Mouse (Mus musculus): Measurements from ENCODE around the gene 1110017D15Rik. TPM values are rescaled to one million over a fixed set of nuclear protein-coding genes. Genes with fewer than 3 reads are reported as not detected.

The 1110017D15Rik gene
- total RNA-seq (2014; fragmentation: Nextera tagmentation) (7.3 and 10.5 TPM in 2 replicates), total RNA-seq (2017) (0.22 and 1.7 TPM in 2 replicates), polyA plus RNA-seq (2012) (0.08 TPM in 1 of 2 replicates, not detected in the other)

GRCm38 (mm10) chr4:41517233-41517632 is at the start of gene 1110017D15Rik:
Gene 1110017D15Rik (minus strand): TSS chr4:41517333.
- Histone ChIP-seq H3K36me3 (replicated peaks) (no peaks in the 10 kb centered on the region), H3K4me3 (ENCODE audit: low read depth, low read length) (no peak within 1 kb of the TSS), H3K9me3 (replicated peaks) (no peaks in the 10 kb centered on the region), H3K27me3 (ENCODE audit: insufficient read depth, low read length) (peaks cover 22% of the 10 kb centered on the region), H3K4me1 (ENCODE audit: insufficient read depth, low read depth, low read length) (peaks cover 2% of the 10 kb centered on the region; the same call in 1 of the 2 replicates)
- ATAC-seq (ENCODE audit: extremely low read depth, insufficient number of reproducible peaks, low FRiP score, poor library complexity, severe bottlenecking) (no peak), DNase-seq (ENCODE audit: low spot score) (no peak)
- TF ChIP-seq POLR2AphosphoS5 (IDR thresholded peaks at IDR 0.05; ENCODE audit: insufficient replicate concordance, low read depth, low read length) = no peak
- TF ChIP-seq CTCF (IDR thresholded peaks at IDR 0.05; ENCODE audit: low read depth, low read length) = no peak
- TF ChIP-seq GATA1 (IDR thresholded peaks at IDR 0.05; ENCODE audit: borderline replicate concordance, low read length) = no peak
- no peak for TF ChIP-seq GATA2 (IDR thresholded peaks at IDR 0.05; ENCODE audit: borderline replicate concordance, low read depth, low read length)
- no peak for TF ChIP-seq TAL1 (conservative IDR thresholded peaks at IDR 0.05; ENCODE audit: low read depth, low read length)

GRCm38 (mm10) chr4:41566123-41566522 is 49.0 kb upstream of the 1110017D15Rik start:
- Histone ChIP-seq H3K4me1 (ENCODE audit: insufficient read depth, low read depth, low read length) (peaks cover 23% of the 10 kb centered on the region), H3K9me3 (replicated peaks) (no peaks in the 10 kb centered on the region), H3K36me3 (replicated peaks) (no peaks in the 10 kb centered on the region), H3K27me3 (ENCODE audit: insufficient read depth, low read length) (peaks cover 25% of the 10 kb centered on the region), H3K4me3 (ENCODE audit: low read depth, low read length) (no peak overlapping the region)
- ATAC-seq (ENCODE audit: extremely low read depth, insufficient number of reproducible peaks, low FRiP score, poor library complexity, severe bottlenecking) (no peak), DNase-seq (ENCODE audit: low spot score) (no peak)
- TF ChIP-seq GATA1 (IDR thresholded peaks at IDR 0.05; ENCODE audit: borderline replicate concordance, low read length) = no peak
- TF ChIP-seq POLR2AphosphoS5 (IDR thresholded peaks at IDR 0.05; ENCODE audit: insufficient replicate concordance, low read depth, low read length) = no peak

GRCm38 (mm10) chr4:41563297-41563696 is 46.2 kb upstream of the 1110017D15Rik start:
- ATAC-seq (ENCODE audit: extremely low read depth, insufficient number of reproducible peaks, low FRiP score, poor library complexity, severe bottlenecking) (no peak), DNase-seq (ENCODE audit: low spot score) (no peak)
- Histone ChIP-seq H3K36me3 (replicated peaks) (no peaks in the 10 kb centered on the region), H3K4me3 (ENCODE audit: low read depth, low read length) (no peak overlapping the region), H3K4me1 (ENCODE audit: insufficient read depth, low read depth, low read length) (peaks cover 7% of the 10 kb centered on the region), H3K27me3 (ENCODE audit: insufficient read depth, low read length) (peaks cover 25% of the 10 kb centered on the region), H3K9me3 (replicated peaks) (no peaks in the 10 kb centered on the region)
- TF ChIP-seq GATA2 (IDR thresholded peaks at IDR 0.05; ENCODE audit: borderline replicate concordance, low read depth, low read length) = no peak
- no peak for TF ChIP-seq GATA1 (IDR thresholded peaks at IDR 0.05; ENCODE audit: borderline replicate concordance, low read length)
- no peak for TF ChIP-seq CTCF (IDR thresholded peaks at IDR 0.05; ENCODE audit: low read depth, low read length)
- TF ChIP-seq POLR2AphosphoS5 (IDR thresholded peaks at IDR 0.05; ENCODE audit: insufficient replicate concordance, low read depth, low read length) = no peak
- TF ChIP-seq TAL1 (conservative IDR thresholded peaks at IDR 0.05; ENCODE audit: low read depth, low read length) = no peak

- Histone ChIP-seq H3K4me3 (ENCODE audit: low read depth, low read length) (no peak overlapping the region), H3K4me1 (ENCODE audit: insufficient read depth, low read depth, low read length) (no peaks in the 10 kb centered on the region), H3K27me3 (ENCODE audit: insufficient read depth, low read length) (peaks cover 10% of the 10 kb centered on the region), H3K9me3 (replicated peaks) (no peaks in the 10 kb centered on the region), H3K36me3 (replicated peaks) (no peaks in the 10 kb centered on the region)
- TF ChIP-seq POLR2AphosphoS5 (IDR thresholded peaks at IDR 0.05; ENCODE audit: insufficient replicate concordance, low read depth, low read length) (no peak), GATA1 (IDR thresholded peaks at IDR 0.05; ENCODE audit: borderline replicate concordance, low read length) (no peak), GATA2 (IDR thresholded peaks at IDR 0.05; ENCODE audit: borderline replicate concordance, low read depth, low read length) (no peak), TAL1 (conservative IDR thresholded peaks at IDR 0.05; ENCODE audit: low read depth, low read length) (no peak), CTCF (IDR thresholded peaks at IDR 0.05; ENCODE audit: low read depth, low read length) (no peak)
- no peak for DNase-seq (ENCODE audit: low spot score)
- ATAC-seq (ENCODE audit: extremely low read depth, insufficient number of reproducible peaks, low FRiP score, poor library complexity, severe bottlenecking) = no peak
Observed at GRCm38 (mm10) chr4:41557092-41557491, 40.0 kb upstream of the 1110017D15Rik start.

- Histone ChIP-seq H3K4me3 (ENCODE audit: low read depth, low read length) (no peak overlapping the region), H3K27me3 (ENCODE audit: insufficient read depth, low read length) (peaks cover 10% of the 10 kb centered on the region), H3K36me3 (replicated peaks) (no peaks in the 10 kb centered on the region), H3K9me3 (replicated peaks) (no peaks in the 10 kb centered on the region), H3K4me1 (ENCODE audit: insufficient read depth, low read depth, low read length) (no peaks in the 10 kb centered on the region)
- DNase-seq (ENCODE audit: low spot score) = no peak
- no peak for ATAC-seq (ENCODE audit: extremely low read depth, insufficient number of reproducible peaks, low FRiP score, poor library complexity, severe bottlenecking)
- TF ChIP-seq GATA2 (IDR thresholded peaks at IDR 0.05; ENCODE audit: borderline replicate concordance, low read depth, low read length) (no peak), GATA1 (IDR thresholded peaks at IDR 0.05; ENCODE audit: borderline replicate concordance, low read length) (no peak), CTCF (IDR thresholded peaks at IDR 0.05; ENCODE audit: low read depth, low read length) (no peak), TAL1 (conservative IDR thresholded peaks at IDR 0.05; ENCODE audit: low read depth, low read length) (no peak)
Observed at GRCm38 (mm10) chr4:41556311-41556953, 39.3 kb upstream of the 1110017D15Rik start.

- no peak overlapping the region for H3K4me3 ChIP-seq (ENCODE audit: low read depth, low read length)
- H3K4me1 ChIP-seq (ENCODE audit: insufficient read depth, low read depth, low read length) = no peaks in the 10 kb centered on the region
- peaks cover 12% of the 10 kb centered on the region for H3K27me3 ChIP-seq (ENCODE audit: insufficient read depth, low read length)
- DNase-seq (ENCODE audit: low spot score) (no peak), ATAC-seq (ENCODE audit: extremely low read depth, insufficient number of reproducible peaks, low FRiP score, poor library complexity, severe bottlenecking) (no peak)
- no peaks in the 10 kb centered on the region for H3K36me3 ChIP-seq (replicated peaks)
- no peaks in the 10 kb centered on the region for H3K9me3 ChIP-seq (replicated peaks)
- TF ChIP-seq TAL1 (conservative IDR thresholded peaks at IDR 0.05; ENCODE audit: low read depth, low read length) = no peak
- TF ChIP-seq GATA2 (IDR thresholded peaks at IDR 0.05; ENCODE audit: borderline replicate concordance, low read depth, low read length) = no peak
- no peak for TF ChIP-seq GATA1 (IDR thresholded peaks at IDR 0.05; ENCODE audit: borderline replicate concordance, low read length)
- TF ChIP-seq CTCF (IDR thresholded peaks at IDR 0.05; ENCODE audit: low read depth, low read length) = no peak
- TF ChIP-seq POLR2AphosphoS5 (IDR thresholded peaks at IDR 0.05; ENCODE audit: insufficient replicate concordance, low read depth, low read length) = no peak
Observed at GRCm38 (mm10) chr4:41554994-41555663, 38.0 kb upstream of the 1110017D15Rik start.

Data from G1E (cell line).